17 mouse cellular contexts compared by ENCODE assay signal in genomic region chr2:29657089-29657488, GRCm38 (mm10).
"Had no signal": no experiment of that assay in that cellular context is flagged by ENCODE, and none has a peak within 500 bp of the region (broad histone marks: within the 10 kb centered on the region; RNA-seq: fewer than 3 reads in every experiment).

No protein-coding gene starts in this region.

- H3K27me3 ChIP-seq: intestine, embryonic 15.5 days; liver, embryonic 13.5 days had no signal

- H3K4me3 ChIP-seq: intestine, embryonic 15.5 days; liver, embryonic 13.5 days; myocyte had no signal

- ATAC-seq: intestine, embryonic 15.5 days had no signal

- H3K9me3 ChIP-seq: intestine, embryonic 15.5 days; liver, embryonic 13.5 days had no signal

- H3K36me3 ChIP-seq: intestine, embryonic 15.5 days; liver, embryonic 13.5 days had no signal

- H3K4me2 ChIP-seq: intestine, embryonic 15.5 days; liver, embryonic 13.5 days; midbrain, embryonic 11.5 days had no signal

- DNase-seq: kidney, adult 18-20 months; kidney, postnatal 36 days; liver, embryonic 13.5 days; lung, adult 2 months; lung, postnatal 14 days; lung, postnatal 4 days; midbrain, embryonic 14.5 days; right cerebral cortex, adult 18-20 months; right cerebral cortex, postnatal 14 days; right cerebral cortex, postnatal 4 days; thymus, adult 2 months; thymus, postnatal 14 days; thymus, postnatal 4 days had no signal

- H3K27ac ChIP-seq: intestine, embryonic 15.5 days; liver, embryonic 13.5 days; stomach, postnatal 0 days had no signal

- H3K9ac ChIP-seq: intestine, embryonic 15.5 days; liver, embryonic 13.5 days had no signal
